In the genomic region with DNA sequence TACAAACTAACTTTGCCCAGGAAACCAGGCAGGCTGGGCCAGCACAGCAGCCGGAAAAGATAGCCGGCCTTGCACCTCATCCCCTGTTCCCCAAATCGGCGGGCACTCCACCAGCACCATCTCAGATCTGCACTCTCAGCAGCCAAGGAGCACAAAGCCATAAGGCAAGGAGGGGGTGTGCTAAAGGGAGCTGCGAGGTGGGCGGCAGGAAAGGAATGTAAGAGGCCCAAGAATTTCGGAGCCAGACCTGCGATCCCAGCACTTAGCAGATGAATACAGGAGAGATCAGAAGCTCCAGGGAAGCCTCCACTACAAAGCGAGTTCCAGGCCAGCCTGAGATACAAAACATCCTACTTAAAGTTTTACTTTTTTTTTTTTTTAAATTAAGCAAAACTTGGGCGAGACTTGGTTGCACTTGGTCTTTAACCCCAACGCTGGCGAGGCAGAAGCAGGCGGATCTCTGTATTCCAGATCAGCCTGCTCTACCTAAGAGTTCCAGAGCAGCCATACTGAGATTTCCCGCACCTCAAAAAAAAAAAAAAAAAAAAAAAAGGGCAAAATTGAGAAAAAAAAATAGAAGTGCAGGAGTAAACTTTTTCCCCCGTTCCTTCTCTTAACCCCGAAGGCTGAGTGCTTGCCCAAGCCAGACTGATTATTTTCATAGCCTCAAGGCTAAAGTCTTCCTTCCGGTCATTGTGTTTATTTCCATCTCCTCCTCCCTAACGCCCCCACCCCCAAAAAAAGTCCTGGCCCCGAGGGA, we compare ENCODE assay signal across 8 mouse cellular contexts. TPM values are rescaled to one million over a fixed set of nuclear protein-coding genes. Genes with fewer than 3 reads are reported as not detected.
DNase-seq lines count a peak whose midpoint lies in the region; ATAC-seq and TF ChIP-seq lines count a peak whose summit lies in the region.

No protein-coding gene starts in this region.

- peak overlapping the region; percentile 99 for H3K9ac ChIP-seq in limb, embryonic 14.5 days (ENCODE audit: low read depth, low read length, severe bottlenecking)
- H3K9ac ChIP-seq in neural tube, embryonic 14.5 days (replicated peaks; ENCODE audit: low read depth, low read length): peak overlapping the region; percentile 99

- peaks cover 31% of the 10 kb centered on the region for H3K36me3 ChIP-seq in limb, embryonic 14.5 days (ENCODE audit: control insufficient read depth, insufficient read depth, low read length)
- peaks cover 16% of the 10 kb centered on the region for H3K36me3 ChIP-seq in neural tube, embryonic 14.5 days (ENCODE audit: control insufficient read depth, insufficient read depth, low read length)

- H3K9me3 ChIP-seq in limb, embryonic 14.5 days (ENCODE audit: control insufficient read depth, low read length): no peaks in the 10 kb centered on the region
- no peaks in the 10 kb centered on the region for H3K9me3 ChIP-seq in neural tube, embryonic 14.5 days (ENCODE audit: control insufficient read depth, low read length)

- H3K27me3 ChIP-seq in limb, embryonic 14.5 days (ENCODE audit: control insufficient read depth, insufficient read depth, low read length): no peaks in the 10 kb centered on the region
- H3K27me3 ChIP-seq in neural tube, embryonic 14.5 days (ENCODE audit: control insufficient read depth, insufficient read depth, low read length): no peaks in the 10 kb centered on the region

- peak overlapping the region; percentile 94 for H3K4me3 ChIP-seq in limb, embryonic 14.5 days (replicated peaks; ENCODE audit: low read length)
- H3K4me3 ChIP-seq in neural tube, embryonic 14.5 days (ENCODE audit: low read depth, low read length): peak overlapping the region; percentile 85

- no peak for TF ChIP-seq POLR2A in limb, embryonic 14.5 days (IDR thresholded peaks at IDR 0.05; ENCODE audit: borderline replicate concordance, extremely low read depth, insufficient read depth, insufficient read length)

- ATAC-seq in limb, embryonic 14.5 days (ENCODE audit: low FRiP score, low read depth): no peak
- no peak for ATAC-seq in neural tube, embryonic 14.5 days (ENCODE audit: low read depth)

- peak overlapping the region; percentile 67 for H3K4me2 ChIP-seq in limb, embryonic 14.5 days (replicated peaks; ENCODE audit: low read depth, low read length, severe bottlenecking)
- H3K4me2 ChIP-seq in neural tube, embryonic 14.5 days (ENCODE audit: low read depth, low read length): peak overlapping the region; percentile 66

- DNase-seq in layer of hippocampus, adult 11-12 months (ENCODE audit: low spot score): peak; percentile 44
- DNase-seq in layer of hippocampus, adult 9-10 months (ENCODE audit: low spot score): no peak
- DNase-seq in adrenal gland, postnatal 10 days: peak; percentile 46
- DNase-seq in forelimb bud, embryonic 11.5 days (ENCODE audit: low read depth, low spot score): peak; percentile 52
- peak; percentile 49 for DNase-seq in induced T-regulatory cell, adult 2 months (ENCODE audit: low read depth)
- peak; percentile 35 for DNase-seq in limb, embryonic 14.5 days (ENCODE audit: low spot score)
- no peak for DNase-seq in testis, postnatal 14 days (ENCODE audit: low spot score)

- WGBS in limb, embryonic 14.5 days: 5% methylated on average over 19 of the region's 19 CpGs
- WGBS in neural tube, embryonic 14.5 days: 2% methylated on average over 19 of the region's 19 CpGs

- peak overlapping the region; percentile 100 for H3K27ac ChIP-seq in limb, embryonic 14.5 days (replicated peaks; ENCODE audit: low read depth, low read length)
- peak overlapping the region; percentile 100 for H3K27ac ChIP-seq in neural tube, embryonic 14.5 days (ENCODE audit: low read depth, low read length)

- H3K4me1 ChIP-seq in limb, embryonic 14.5 days (ENCODE audit: control insufficient read depth, insufficient read depth, low read length): peaks cover 20% of the 10 kb centered on the region
- H3K4me1 ChIP-seq in neural tube, embryonic 14.5 days (ENCODE audit: control insufficient read depth, insufficient read depth, low read length): peaks cover 14% of the 10 kb centered on the region

RNA-seq across cellular contexts. Expression of a gene that starts 1.7 kb away (rescaled TPM):
- total RNA-seq in adrenal gland, postnatal 10 days (2021): 100 to 1,000 TPM; 228 to 249 TPM
- polyA plus RNA-seq in limb, embryonic 14.5 days (2012; rRNA removed): 186 and 190 TPM in 2 replicates
- polyA plus RNA-seq in limb, embryonic 14.5 days (2014; fragmentation: Nextera tagmentation; extraction: Ambion mirVana): 169 and 195 TPM in 2 replicates
- 111 and 141 TPM in 2 replicates for polyA plus RNA-seq in neural tube, embryonic 14.5 days (2014; fragmentation: Nextera tagmentation; extraction: Ambion mirVana)

Comparison
In these comparisons a context has a peak if more than half of its experiments do, and no peak if none do; other contexts are left out.
1. DNase-seq: peak in layer of hippocampus, adult 11-12 months (single experiment), adrenal gland, postnatal 10 days (single experiment), forelimb bud, embryonic 11.5 days (single experiment), induced T-regulatory cell, adult 2 months (single experiment) and limb, embryonic 14.5 days (single experiment); none in layer of hippocampus, adult 9-10 months (single experiment) and testis, postnatal 14 days (single experiment).